Mouse (Mus musculus): ENCODE data around the gene Sugct. TPM values are rescaled to one million over a fixed set of nuclear protein-coding genes. Genes with fewer than 3 reads are reported as not detected.
A peak's percentile ranks its signal among the peaks of the same experiment; 100 is the strongest.

Sugct gene
- polyA plus RNA-seq, 2 experiments, result 2.4 to 3.6 TPM

DNA sequence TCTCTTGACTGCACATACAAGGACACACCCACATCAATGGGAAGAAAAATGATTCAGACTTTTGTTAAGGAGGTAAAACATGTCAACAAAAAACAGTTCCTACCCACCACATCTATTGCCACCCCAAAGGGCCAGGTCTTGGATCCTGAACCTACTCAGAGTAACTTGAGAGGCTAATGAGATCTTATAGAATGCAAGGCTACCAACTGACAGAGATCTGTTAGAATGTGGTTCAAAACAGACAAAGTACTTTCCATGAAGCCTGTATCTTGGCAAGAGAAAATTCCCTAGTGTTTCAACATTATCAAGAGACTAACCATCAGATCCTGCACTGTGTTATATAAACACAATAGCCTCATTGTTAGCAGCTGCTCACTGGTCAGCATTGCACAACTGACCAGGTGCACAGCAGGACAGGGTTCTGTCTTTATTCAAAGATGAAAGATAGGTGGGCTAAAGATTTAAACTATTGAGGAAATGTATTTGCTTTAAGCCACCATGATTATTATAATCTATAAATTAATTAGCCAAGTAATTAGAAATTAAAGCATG, 548.8 kb downstream of the Sugct start:
- H3K9me3 ChIP-seq (ENCODE audit: control insufficient read depth, low read length), result no peaks in the 10 kb centered on the region
- TF ChIP-seq POLR2A (IDR thresholded peaks at IDR 0.05; ENCODE audit: borderline replicate concordance, extremely low read depth, insufficient read depth, insufficient read length), result no peak
- ATAC-seq (ENCODE audit: low FRiP score, low read depth), result no peak
- DNase-seq (ENCODE audit: low spot score), result no peak
- no peaks in the 10 kb centered on the region for H3K27me3 ChIP-seq (ENCODE audit: control insufficient read depth, insufficient read depth, low read length)
- H3K4me3 ChIP-seq (replicated peaks; ENCODE audit: low read length), result no peak overlapping the region
- no peak overlapping the region for H3K9ac ChIP-seq (ENCODE audit: low read depth, low read length, severe bottlenecking)
- H3K27ac ChIP-seq (replicated peaks; ENCODE audit: low read depth, low read length), result no peak overlapping the region
- H3K4me2 ChIP-seq (replicated peaks; ENCODE audit: low read depth, low read length, severe bottlenecking), result no peak overlapping the region
- H3K36me3 ChIP-seq (ENCODE audit: control insufficient read depth, insufficient read depth, low read length), result no peaks in the 10 kb centered on the region
- H3K4me1 ChIP-seq (ENCODE audit: control insufficient read depth, insufficient read depth, low read length), result no peaks in the 10 kb centered on the region

DNA sequence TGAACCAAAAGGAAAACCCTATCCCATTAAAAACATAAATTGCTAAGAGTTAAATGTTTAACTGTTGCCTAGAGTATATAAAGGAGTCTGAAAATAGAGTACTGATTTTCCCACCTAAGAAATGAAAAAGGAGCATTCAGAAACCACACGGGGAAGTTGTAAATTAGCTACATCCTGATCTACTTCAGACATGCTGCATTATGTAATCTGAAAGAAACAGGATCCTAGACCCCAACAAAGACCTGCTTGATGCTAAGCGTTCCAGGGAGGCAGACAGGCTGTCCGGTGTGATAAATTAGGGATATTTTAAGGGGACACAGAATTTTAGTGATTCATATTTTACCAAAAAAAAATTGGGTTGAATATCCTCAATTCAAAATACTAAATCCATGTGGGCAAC, 579.3 kb downstream of the Sugct start:
- Histone ChIP-seq H3K9me3 (ENCODE audit: control insufficient read depth, low read length) (no peaks in the 10 kb centered on the region), H3K9ac (ENCODE audit: low read depth, low read length, severe bottlenecking) (no peak overlapping the region), H3K36me3 (ENCODE audit: control insufficient read depth, insufficient read depth, low read length) (no peaks in the 10 kb centered on the region), H3K4me3 (replicated peaks; ENCODE audit: low read length) (no peak overlapping the region), H3K27me3 (ENCODE audit: control insufficient read depth, insufficient read depth, low read length) (no peaks in the 10 kb centered on the region), H3K27ac (replicated peaks; ENCODE audit: low read depth, low read length) (no peak overlapping the region), H3K4me1 (ENCODE audit: control insufficient read depth, insufficient read depth, low read length) (no peaks in the 10 kb centered on the region), H3K4me2 (replicated peaks; ENCODE audit: low read depth, low read length, severe bottlenecking) (no peak overlapping the region)
- ATAC-seq (ENCODE audit: low FRiP score, low read depth) (no peak), DNase-seq (ENCODE audit: low spot score) (no peak)
- no peak for TF ChIP-seq POLR2A (IDR thresholded peaks at IDR 0.05; ENCODE audit: borderline replicate concordance, extremely low read depth, insufficient read depth, insufficient read length)
- 50% methylated on average over 3 of the region's 3 CpGs for WGBS

DNA sequence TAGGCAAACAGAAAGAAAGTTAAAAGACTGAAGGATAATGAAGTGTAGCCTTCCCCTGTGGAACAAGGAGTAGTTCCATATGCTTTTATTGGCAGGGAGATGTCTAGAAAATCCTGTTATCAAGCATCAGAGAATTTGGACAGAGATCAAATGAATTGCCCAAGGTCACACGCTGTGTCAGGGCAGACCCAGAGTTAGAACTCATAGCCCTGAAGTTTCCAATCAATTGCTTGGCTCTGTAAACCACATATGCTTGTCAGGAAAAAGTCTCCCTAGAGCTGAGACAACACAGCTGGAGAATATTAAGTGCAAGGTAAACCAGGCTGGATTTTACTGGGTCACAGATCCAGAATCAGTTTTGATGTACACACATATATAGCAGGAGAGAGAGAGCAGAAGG, 593.0 kb downstream of the Sugct start:
- Histone ChIP-seq H3K9me3 (ENCODE audit: control insufficient read depth, low read length) (no peaks in the 10 kb centered on the region), H3K27ac (replicated peaks; ENCODE audit: low read depth, low read length) (no peak overlapping the region), H3K27me3 (ENCODE audit: control insufficient read depth, insufficient read depth, low read length) (no peaks in the 10 kb centered on the region), H3K4me1 (ENCODE audit: control insufficient read depth, insufficient read depth, low read length) (no peaks in the 10 kb centered on the region), H3K36me3 (ENCODE audit: control insufficient read depth, insufficient read depth, low read length) (no peaks in the 10 kb centered on the region), H3K9ac (ENCODE audit: low read depth, low read length, severe bottlenecking) (no peak overlapping the region), H3K4me2 (replicated peaks; ENCODE audit: low read depth, low read length, severe bottlenecking) (no peak overlapping the region), H3K4me3 (replicated peaks; ENCODE audit: low read length) (no peak overlapping the region)
- DNase-seq (ENCODE audit: low spot score) (peak; percentile 12), ATAC-seq (ENCODE audit: low FRiP score, low read depth) (no peak)
- WGBS, result 68% methylated on average over 1 of the region's 1 CpGs
- no peak for TF ChIP-seq POLR2A (IDR thresholded peaks at IDR 0.05; ENCODE audit: borderline replicate concordance, extremely low read depth, insufficient read depth, insufficient read length)

DNA sequence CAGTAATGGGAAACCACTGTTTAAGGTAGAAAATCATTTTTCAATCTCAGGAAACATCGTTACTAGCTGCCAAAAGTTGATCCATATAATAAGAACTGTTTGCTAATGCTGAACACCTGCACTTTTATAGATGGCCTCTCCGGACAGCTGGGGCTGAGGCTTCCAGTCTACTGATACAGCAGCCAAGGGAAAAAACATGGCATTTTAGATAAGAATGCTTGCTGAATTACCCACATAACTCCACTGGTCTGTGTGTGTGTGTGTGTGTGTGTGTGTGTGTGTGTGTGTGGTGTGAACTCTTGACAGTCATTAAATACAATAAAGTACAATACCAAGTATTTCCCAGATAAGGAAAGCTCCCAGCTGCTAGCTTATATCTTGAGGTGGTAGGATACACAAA, 608.8 kb downstream of the Sugct start:
- no peak for TF ChIP-seq POLR2A (IDR thresholded peaks at IDR 0.05; ENCODE audit: borderline replicate concordance, extremely low read depth, insufficient read depth, insufficient read length)
- 6% methylated on average over 2 of the region's 2 CpGs for WGBS
- no peak overlapping the region for H3K4me2 ChIP-seq (replicated peaks; ENCODE audit: low read depth, low read length, severe bottlenecking)
- H3K9ac ChIP-seq (ENCODE audit: low read depth, low read length, severe bottlenecking), result no peak overlapping the region
- peak; percentile 67 for DNase-seq (ENCODE audit: low spot score)
- no peak overlapping the region for H3K27ac ChIP-seq (replicated peaks; ENCODE audit: low read depth, low read length)
- no peaks in the 10 kb centered on the region for H3K36me3 ChIP-seq (ENCODE audit: control insufficient read depth, insufficient read depth, low read length)
- H3K4me3 ChIP-seq (replicated peaks; ENCODE audit: low read length), result no peak overlapping the region
- H3K9me3 ChIP-seq (ENCODE audit: control insufficient read depth, low read length), result no peaks in the 10 kb centered on the region
- H3K4me1 ChIP-seq (ENCODE audit: control insufficient read depth, insufficient read depth, low read length), result peaks cover 14% of the 10 kb centered on the region
- no peaks in the 10 kb centered on the region for H3K27me3 ChIP-seq (ENCODE audit: control insufficient read depth, insufficient read depth, low read length)
- peak; percentile 69 for ATAC-seq (ENCODE audit: low FRiP score, low read depth)

DNA sequence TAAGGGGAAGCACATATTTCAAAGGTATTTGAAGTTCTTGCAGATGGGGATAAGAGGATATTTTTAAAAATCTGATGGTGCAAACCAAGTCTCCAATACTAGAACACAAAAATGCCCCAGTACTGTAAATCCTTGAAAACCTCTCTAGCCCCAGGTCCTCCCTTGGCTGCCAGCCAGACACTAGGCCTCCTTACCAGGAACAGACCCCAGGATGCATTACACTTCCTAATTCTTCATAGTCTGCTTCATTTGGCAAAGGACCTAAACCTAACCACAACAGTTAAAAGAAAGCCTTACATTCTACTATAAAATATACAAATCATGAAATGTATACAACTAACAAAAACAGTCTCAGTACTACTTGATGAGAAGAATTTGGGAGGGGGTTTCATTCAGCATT, 609.2 kb downstream of the Sugct start:
- Histone ChIP-seq H3K4me2 (replicated peaks; ENCODE audit: low read depth, low read length, severe bottlenecking) (no peak overlapping the region), H3K9me3 (ENCODE audit: control insufficient read depth, low read length) (no peaks in the 10 kb centered on the region), H3K27ac (replicated peaks; ENCODE audit: low read depth, low read length) (no peak overlapping the region), H3K9ac (ENCODE audit: low read depth, low read length, severe bottlenecking) (no peak overlapping the region), H3K27me3 (ENCODE audit: control insufficient read depth, insufficient read depth, low read length) (no peaks in the 10 kb centered on the region), H3K4me3 (replicated peaks; ENCODE audit: low read length) (no peak overlapping the region), H3K4me1 (ENCODE audit: control insufficient read depth, insufficient read depth, low read length) (peaks cover 14% of the 10 kb centered on the region), H3K36me3 (ENCODE audit: control insufficient read depth, insufficient read depth, low read length) (no peaks in the 10 kb centered on the region)
- TF ChIP-seq POLR2A (IDR thresholded peaks at IDR 0.05; ENCODE audit: borderline replicate concordance, extremely low read depth, insufficient read depth, insufficient read length), result no peak
- ATAC-seq (ENCODE audit: low FRiP score, low read depth) (peak; percentile 81), DNase-seq (ENCODE audit: low spot score) (peak; percentile 62)
